Mouse (Mus musculus): ENCODE results near the gene Lrrc1. TPM values are rescaled to one million over a fixed set of nuclear protein-coding genes. Genes with fewer than 3 reads are reported as not detected.

The Lrrc1 gene
- total and polyA plus RNA-seq, 3 experiments = 13.3 to 21.5 (median 13.8) TPM

DNA sequence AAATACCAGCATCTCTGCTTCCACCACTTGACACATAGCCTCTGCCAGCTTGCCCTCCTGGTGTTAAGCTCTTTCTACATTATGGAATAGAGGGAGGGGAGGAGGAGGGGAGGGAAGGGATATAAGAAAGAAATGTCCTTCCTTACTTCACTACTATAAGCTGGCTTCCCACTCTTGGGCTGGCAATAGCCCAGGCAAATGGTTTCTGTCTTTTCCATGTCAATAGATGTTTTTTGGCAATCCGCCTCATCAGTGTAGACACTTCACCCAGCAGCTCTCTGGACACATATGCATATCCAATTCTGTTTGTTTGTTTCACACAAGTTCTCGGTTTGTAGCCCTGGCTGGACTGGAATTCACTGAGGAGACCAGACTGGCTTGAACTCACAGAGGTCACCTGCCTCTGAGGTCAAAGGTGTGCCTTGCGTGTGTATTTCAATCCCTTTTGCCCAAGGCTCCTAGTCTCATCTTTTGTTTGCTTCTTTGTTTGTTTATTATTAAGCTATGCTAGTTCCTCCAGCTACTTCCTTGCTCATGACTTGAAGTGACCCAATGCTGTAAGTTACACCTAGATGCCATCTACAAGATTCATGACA lies 132.7 kb downstream of the Lrrc1 start:
- Histone ChIP-seq H3K4me1 (ENCODE audit: control insufficient read depth, insufficient read depth, low read length) (no peaks in the 10 kb centered on the region), H3K27me3 (ENCODE audit: control insufficient read depth, insufficient read depth, low read length) (no peaks in the 10 kb centered on the region), H3K4me3 (no peak overlapping the region), H3K9ac (ENCODE audit: low read depth, low read length) (no peak overlapping the region), H3K36me3 (ENCODE audit: control insufficient read depth, insufficient read depth, low read length) (no peaks in the 10 kb centered on the region), H3K79me2 (replicated peaks; ENCODE audit: control insufficient read depth, insufficient read depth, low read length) (no peaks in the 10 kb centered on the region), H3K27ac (no peak overlapping the region)
- WGBS = 77% methylated on average over 3 of the region's 3 CpGs
- no peak for DNase-seq
- intact Hi-C loops (cut with DNase I) = no loop called here
- TF ChIP-seq POLR2A (IDR thresholded peaks at IDR 0.05; ENCODE audit: insufficient read depth, low read depth, low read length) (no peak), EP300 (IDR thresholded peaks at IDR 0.05; ENCODE audit: insufficient read depth, low read depth, low read length) (no peak), CTCF (IDR thresholded peaks at IDR 0.05) (no peak)

DNA sequence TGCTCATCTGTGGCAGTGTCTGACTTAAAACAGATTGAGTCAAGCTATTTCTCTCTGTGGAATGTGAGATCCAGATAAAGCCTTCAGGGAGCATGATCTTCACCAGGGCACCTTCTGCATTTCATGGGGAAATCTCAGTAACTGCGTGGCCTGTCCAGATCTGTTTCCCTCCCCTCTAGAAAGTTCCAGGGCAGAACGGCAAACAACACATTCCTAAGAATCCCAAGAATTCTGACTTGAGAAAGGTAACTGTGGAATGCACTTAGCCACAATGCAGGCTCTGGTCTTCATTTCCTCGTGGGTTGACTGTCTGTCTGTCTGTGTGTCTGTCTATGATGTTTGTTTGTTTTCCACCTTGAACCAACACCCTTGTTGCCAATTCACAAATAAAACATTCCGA lies 133.7 kb downstream of the Lrrc1 start:
- Histone ChIP-seq H3K27me3 (ENCODE audit: control insufficient read depth, insufficient read depth, low read length) (no peaks in the 10 kb centered on the region), H3K36me3 (ENCODE audit: control insufficient read depth, insufficient read depth, low read length) (no peaks in the 10 kb centered on the region), H3K79me2 (replicated peaks; ENCODE audit: control insufficient read depth, insufficient read depth, low read length) (no peaks in the 10 kb centered on the region), H3K4me3 (no peak overlapping the region), H3K4me1 (ENCODE audit: control insufficient read depth, insufficient read depth, low read length) (no peaks in the 10 kb centered on the region), H3K9ac (ENCODE audit: low read depth, low read length) (no peak overlapping the region), H3K27ac (no peak overlapping the region)
- TF ChIP-seq CTCF (IDR thresholded peaks at IDR 0.05) (no peak), EP300 (IDR thresholded peaks at IDR 0.05; ENCODE audit: insufficient read depth, low read depth, low read length) (no peak), POLR2A (IDR thresholded peaks at IDR 0.05; ENCODE audit: insufficient read depth, low read depth, low read length) (no peak)
- intact Hi-C loops (cut with DNase I) = no loop called here
- WGBS = 50% methylated on average over 4 of the region's 4 CpGs
- no peak for DNase-seq

DNA sequence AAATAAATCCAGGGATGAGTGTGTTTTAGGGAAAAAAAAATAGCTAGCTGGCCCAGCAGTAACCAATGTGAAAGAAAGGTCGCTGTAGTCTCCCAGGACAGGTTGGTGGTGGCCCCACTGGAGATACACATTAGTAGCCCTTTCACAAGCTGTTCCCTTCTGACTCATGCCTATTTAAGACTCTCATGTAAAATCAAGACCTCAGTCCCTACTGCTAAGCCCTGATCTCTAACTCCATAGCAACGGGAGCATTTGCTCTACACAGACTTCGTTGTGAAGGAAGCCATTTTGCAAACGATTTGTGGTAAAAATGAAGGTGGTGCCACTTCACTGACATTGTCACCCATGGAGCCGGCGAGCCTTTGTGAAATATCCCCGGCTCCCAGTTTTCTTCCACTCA lies 134.1 kb downstream of the Lrrc1 start:
- DNase-seq = no peak
- TF ChIP-seq POLR2A (IDR thresholded peaks at IDR 0.05; ENCODE audit: insufficient read depth, low read depth, low read length) (no peak), CTCF (IDR thresholded peaks at IDR 0.05) (no peak), EP300 (IDR thresholded peaks at IDR 0.05; ENCODE audit: insufficient read depth, low read depth, low read length) (no peak)
- Histone ChIP-seq H3K4me3 (no peak overlapping the region), H3K27ac (no peak overlapping the region), H3K79me2 (replicated peaks; ENCODE audit: control insufficient read depth, insufficient read depth, low read length) (no peaks in the 10 kb centered on the region), H3K27me3 (ENCODE audit: control insufficient read depth, insufficient read depth, low read length) (no peaks in the 10 kb centered on the region), H3K4me1 (ENCODE audit: control insufficient read depth, insufficient read depth, low read length) (no peaks in the 10 kb centered on the region), H3K9ac (ENCODE audit: low read depth, low read length) (no peak overlapping the region), H3K36me3 (ENCODE audit: control insufficient read depth, insufficient read depth, low read length) (no peaks in the 10 kb centered on the region)
- intact Hi-C loops (cut with DNase I) = no loop called here
- WGBS = 72% methylated on average over 7 of the region's 7 CpGs

DNA sequence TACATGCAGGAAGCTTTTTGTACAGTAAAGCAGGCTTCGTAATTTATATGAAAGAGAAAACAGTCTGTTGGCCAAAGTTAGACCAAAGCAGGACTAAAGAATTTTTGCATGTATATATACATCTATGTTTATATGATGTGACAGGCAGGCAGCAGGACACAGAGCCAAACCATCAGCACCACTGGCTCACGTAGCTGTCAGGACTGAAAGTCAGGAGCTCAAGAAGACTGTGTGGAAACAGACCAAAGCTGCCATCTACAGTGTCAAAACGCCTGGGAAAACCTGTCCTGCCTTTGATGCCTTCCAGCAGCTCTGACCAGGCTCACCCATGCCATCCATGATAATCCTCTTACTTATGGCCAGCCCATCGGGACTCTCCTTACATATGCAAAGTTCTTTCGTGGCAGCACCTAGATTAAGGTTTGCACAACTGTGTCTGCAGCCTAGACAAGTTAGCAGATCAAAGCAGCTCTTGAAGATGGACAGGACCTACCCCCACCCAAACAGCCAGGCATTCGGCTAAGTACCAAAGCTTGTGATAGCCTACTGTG lies 136.5 kb downstream of the Lrrc1 start:
- no peak overlapping the region for H3K27ac ChIP-seq
- intact Hi-C loops (cut with DNase I) = no loop called here
- no peak overlapping the region for H3K9ac ChIP-seq (ENCODE audit: low read depth, low read length)
- no peak for TF ChIP-seq POLR2A (IDR thresholded peaks at IDR 0.05; ENCODE audit: insufficient read depth, low read depth, low read length)
- no peak for TF ChIP-seq EP300 (IDR thresholded peaks at IDR 0.05; ENCODE audit: insufficient read depth, low read depth, low read length)
- TF ChIP-seq CTCF (IDR thresholded peaks at IDR 0.05) = no peak
- H3K4me1 ChIP-seq (ENCODE audit: control insufficient read depth, insufficient read depth, low read length) = no peaks in the 10 kb centered on the region
- no peaks in the 10 kb centered on the region for H3K27me3 ChIP-seq (ENCODE audit: control insufficient read depth, insufficient read depth, low read length)
- no peak for DNase-seq
- H3K4me3 ChIP-seq = no peak overlapping the region
- no peaks in the 10 kb centered on the region for H3K79me2 ChIP-seq (replicated peaks; ENCODE audit: control insufficient read depth, insufficient read depth, low read length)
- H3K36me3 ChIP-seq (ENCODE audit: control insufficient read depth, insufficient read depth, low read length) = no peaks in the 10 kb centered on the region
- WGBS = 58% methylated on average over 6 of the region's 6 CpGs

DNA sequence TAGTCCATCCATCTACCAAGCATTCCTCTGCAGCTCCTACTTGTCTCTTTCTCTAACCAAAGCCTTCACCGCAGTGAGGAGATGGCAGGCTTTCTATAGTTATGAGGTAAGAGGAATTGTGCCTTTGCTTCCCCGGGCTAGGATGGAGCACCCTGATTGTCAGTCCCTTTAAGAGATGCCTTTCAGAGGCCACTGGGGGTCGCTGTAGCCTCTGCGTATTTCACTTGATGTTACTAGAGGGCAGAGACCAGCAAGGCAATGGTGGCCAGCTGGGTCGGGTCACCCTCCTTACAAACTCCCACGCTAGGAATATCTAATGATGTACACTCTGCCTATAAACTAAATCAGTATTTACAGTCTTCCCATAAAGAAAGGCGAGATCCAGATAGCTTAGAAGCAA lies 137.8 kb downstream of the Lrrc1 start:
- no peaks in the 10 kb centered on the region for H3K27me3 ChIP-seq (ENCODE audit: control insufficient read depth, insufficient read depth, low read length)

DNA sequence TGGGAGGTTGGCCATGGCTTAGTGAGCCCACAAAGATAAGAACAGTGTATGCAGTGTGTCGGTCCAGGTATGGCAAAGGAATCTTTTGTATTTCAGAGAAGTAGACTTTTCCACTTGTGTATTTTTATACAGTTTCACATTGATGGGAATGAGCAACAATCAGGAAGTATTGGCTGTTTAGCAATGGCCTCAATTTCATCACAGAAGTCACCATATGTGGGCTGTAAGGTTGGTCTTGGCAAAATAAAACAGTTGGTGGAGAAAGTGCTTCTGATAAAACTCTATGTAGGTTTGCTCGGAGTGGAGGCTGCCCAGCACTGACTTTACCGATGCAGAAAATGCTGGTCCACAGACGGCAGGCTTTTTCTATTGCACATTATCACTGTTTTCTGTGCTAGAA lies 140.2 kb downstream of the Lrrc1 start:
- Histone ChIP-seq H3K4me1 (ENCODE audit: control insufficient read depth, insufficient read depth, low read length) (no peaks in the 10 kb centered on the region), H3K27me3 (ENCODE audit: control insufficient read depth, insufficient read depth, low read length) (no peaks in the 10 kb centered on the region), H3K27ac (no peak overlapping the region), H3K4me3 (no peak overlapping the region), H3K9ac (ENCODE audit: low read depth, low read length) (no peak overlapping the region), H3K79me2 (replicated peaks; ENCODE audit: control insufficient read depth, insufficient read depth, low read length) (no peaks in the 10 kb centered on the region), H3K36me3 (ENCODE audit: control insufficient read depth, insufficient read depth, low read length) (no peaks in the 10 kb centered on the region)
- WGBS = 72% methylated on average over 4 of the region's 4 CpGs
- intact Hi-C loops (cut with DNase I) = no loop called here
- TF ChIP-seq EP300 (IDR thresholded peaks at IDR 0.05; ENCODE audit: insufficient read depth, low read depth, low read length) = no peak
- DNase-seq = no peak

More for the DNA sequence above, 137.8 kb downstream of the Lrrc1 start:
- Histone ChIP-seq H3K4me3 (no peak overlapping the region), H3K79me2 (replicated peaks; ENCODE audit: control insufficient read depth, insufficient read depth, low read length) (no peaks in the 10 kb centered on the region), H3K36me3 (ENCODE audit: control insufficient read depth, insufficient read depth, low read length) (no peaks in the 10 kb centered on the region), H3K27ac (no peak overlapping the region), H3K4me1 (ENCODE audit: control insufficient read depth, insufficient read depth, low read length) (no peaks in the 10 kb centered on the region), H3K9ac (ENCODE audit: low read depth, low read length) (no peak overlapping the region)
- peak in 1 of 2 experiments; percentile 17 for DNase-seq
- TF ChIP-seq POLR2A (IDR thresholded peaks at IDR 0.05; ENCODE audit: insufficient read depth, low read depth, low read length) = no peak
- TF ChIP-seq EP300 (IDR thresholded peaks at IDR 0.05; ENCODE audit: insufficient read depth, low read depth, low read length) = no peak
- peak; percentile 55 for TF ChIP-seq CTCF (IDR thresholded peaks at IDR 0.05)
- 63% methylated on average over 7 of the region's 7 CpGs for whole genome bisulfite sequencing
- intact Hi-C loops (cut with DNase I) = no loop called here

All from heart, adult 2 months (tissue).